Mouse (Mus musculus) embryonic fibroblast, embryonic 13.5 days (primary cell): ENCODE measurements at regions not wholly inside any gene's neighbourhood (a gene's known extent, or its start where the extent isn't known, plus 50 kb on each side); places are given as distances from the start of the nearest gene placed in this dataset.

ENCODE experiments used
- CTCF ChIP-seq: IDR thresholded peaks from 2 replicates; pipeline ENCODE4 v1.5.1; 2011; ENCODE audit warnings: mild to moderate bottlenecking, control low read depth, low read length, moderate library complexity, borderline replicate concordance; ENCODE audit not compliant: insufficient read depth
- POLR2A ChIP-seq: IDR thresholded peaks from 2 replicates; pipeline ENCODE4 v1.6.1; 2011; ENCODE audit warnings: low read depth, mild to moderate bottlenecking, control low read depth, low read length, moderate library complexity

GRCm38 (mm10) chr13:26171891-26172482, 598.0 kb downstream of the Hdgfl1 start:
- TF ChIP-seq CTCF: no peak
- TF ChIP-seq POLR2A: no peak
